Mouse (Mus musculus) embryonic facial prominence, embryonic 12.5 days (tissue): ENCODE measurements at regions not wholly inside any gene's neighbourhood (a gene's known extent, or its start where the extent isn't known, plus 50 kb on each side); places are given as distances from the start of the nearest gene placed in this dataset.
"Not testable (repeated sequence)": the region's sequence is repeated elsewhere in the genome, so short reads cannot be mapped to it uniquely, and the experiment has no call there.

ENCODE experiments used
- ATAC-seq: fragments of 200-750 bp; cut with Nextera tagmentation; 2 replicates; pipeline ENCODE4 v1.8.0; 2017; ENCODE audit not compliant: insufficient number of reproducible peaks, insufficient read depth, low FRiP score, low TSS enrichment
- H3K27ac ChIP-seq: fragments of 300-500 bp; sonication (generic); 2 replicates; pipeline ENCODE4 v1.5.1; 2016; ENCODE audit warnings: mild to moderate bottlenecking
- H3K27me3 ChIP-seq: fragments of 300-500 bp; sonication (generic); 2 replicates; pipeline ENCODE4 v1.6.1; 2016; ENCODE audit warnings: mild to moderate bottlenecking, moderate library complexity
- H3K36me3 ChIP-seq: fragments of 300-500 bp; sonication (generic); 2 replicates; pipeline ENCODE4 v1.6.1; 2016; ENCODE audit warnings: mild to moderate bottlenecking
- H3K4me1 ChIP-seq: fragments of 300-500 bp; sonication (generic); 2 replicates; pipeline ENCODE4 v1.6.1; 2016
- H3K4me2 ChIP-seq: fragments of 300-500 bp; sonication (generic); replicated peaks from 2 replicates; pipeline ENCODE4 v1.6.1; 2016; ENCODE audit warnings: mild to moderate bottlenecking, moderate library complexity
- H3K4me3 ChIP-seq: fragments of 300-500 bp; sonication (generic); 2 replicates; pipeline ENCODE4 v1.5.1; 2016; ENCODE audit warnings: mild to moderate bottlenecking
- H3K9ac ChIP-seq: fragments of 300-500 bp; sonication (generic); 2 replicates; pipeline ENCODE4 v1.6.1; 2016; ENCODE audit warnings: mild to moderate bottlenecking, moderate library complexity
- H3K9me3 ChIP-seq: fragments of 300-500 bp; sonication (generic); 2 replicates; pipeline ENCODE4 v1.6.1; 2016; ENCODE audit warnings: mild to moderate bottlenecking, moderate library complexity
- WGBS: fragments of 180-500 bp; shearing (Covaris S2); methylation state at CpG from one replicate; pipeline ENCODE4 v1.1.7; 2016; 5-methylcytosine and 5-hydroxymethylcytosine counted together

- H3K4me3 ChIP-seq, result no peak overlapping the region
- no peaks in the 10 kb centered on the region for H3K4me1 ChIP-seq
- no peaks in the 10 kb centered on the region for H3K36me3 ChIP-seq
- 85% methylated on average over 3 of the region's 3 CpGs for WGBS
- no peak for ATAC-seq
- H3K9me3 ChIP-seq, result no peaks in the 10 kb centered on the region
- H3K9ac ChIP-seq, result no peak overlapping the region
- no peak overlapping the region for H3K4me2 ChIP-seq
- no peaks in the 10 kb centered on the region for H3K27me3 ChIP-seq
- H3K27ac ChIP-seq, result no peak overlapping the region
Measured at GRCm38 (mm10) chr12:64788761-64789160, 128.9 kb upstream of the Gm527 start.

- not testable (repeated sequence) for H3K9me3 ChIP-seq, H3K27ac ChIP-seq, H3K36me3 ChIP-seq, H3K4me2 ChIP-seq, ATAC-seq, H3K4me3 ChIP-seq, H3K27me3 ChIP-seq, H3K4me1 ChIP-seq, H3K9ac ChIP-seq
- 76% methylated on average over 2 of the region's 2 CpGs for WGBS
Measured at GRCm38 (mm10) chr12:64808492-64808891, 109.2 kb upstream of the Gm527 start.

- Histone ChIP-seq H3K9ac (no peak overlapping the region), H3K27ac (no peak overlapping the region), H3K36me3 (no peaks in the 10 kb centered on the region), H3K4me3 (no peak overlapping the region), H3K4me1 (0 out of 2 replicates have a peak, but pooled peaks cover 3% of the 10 kb centered on the region), H3K9me3 (no peaks in the 10 kb centered on the region), H3K27me3 (no peaks in the 10 kb centered on the region), H3K4me2 (no peak overlapping the region)
- ATAC-seq, result no peak
- 45% methylated on average over 1 of the region's 1 CpGs for WGBS
Measured at GRCm38 (mm10) chr12:64810081-64810480, 107.6 kb upstream of the Gm527 start.

GRCm38 (mm10) chr12:64815871-64816270 is 101.8 kb upstream of the Gm527 start:
- H3K27ac ChIP-seq, result no peak overlapping the region
- no peaks in the 10 kb centered on the region for H3K9me3 ChIP-seq
- no peak for ATAC-seq
- H3K36me3 ChIP-seq, result no peaks in the 10 kb centered on the region
- 0 out of 2 replicates have a peak, but pooled peaks cover 3% of the 10 kb centered on the region for H3K4me1 ChIP-seq
- no peaks in the 10 kb centered on the region for H3K27me3 ChIP-seq
- H3K9ac ChIP-seq, result no peak overlapping the region
- WGBS, result 78% methylated on average over 6 of the region's 6 CpGs
- H3K4me3 ChIP-seq, result no peak overlapping the region
- no peak overlapping the region for H3K4me2 ChIP-seq

GRCm38 (mm10) chr12:64817056-64817810 is 100.5 kb upstream of the Gm527 start:
- Histone ChIP-seq H3K36me3 (no peaks in the 10 kb centered on the region), H3K27me3 (no peaks in the 10 kb centered on the region), H3K27ac (no peak overlapping the region), H3K4me1 (0 out of 2 replicates have a peak, but pooled peaks cover 3% of the 10 kb centered on the region), H3K9me3 (no peaks in the 10 kb centered on the region), H3K4me3 (no peak overlapping the region), H3K4me2 (no peak overlapping the region), H3K9ac (no peak overlapping the region)
- WGBS, result 58% methylated on average over 9 of the region's 9 CpGs
- ATAC-seq, result no peak

- Histone ChIP-seq H3K4me1 (no peaks in the 10 kb centered on the region), H3K36me3 (no peaks in the 10 kb centered on the region), H3K9ac (no peak overlapping the region), H3K9me3 (no peaks in the 10 kb centered on the region), H3K4me3 (no peak overlapping the region), H3K4me2 (no peak overlapping the region), H3K27ac (no peak overlapping the region), H3K27me3 (no peaks in the 10 kb centered on the region)
- 83% methylated on average over 5 of the region's 5 CpGs for WGBS
- ATAC-seq, result no peak
Measured at GRCm38 (mm10) chr12:64820722-64821121, 97.0 kb upstream of the Gm527 start.

GRCm38 (mm10) chr12:64829662-64830249 is 88.0 kb upstream of the Gm527 start:
- Histone ChIP-seq H3K27me3 (no peaks in the 10 kb centered on the region), H3K27ac (no peak overlapping the region), H3K4me1 (no peaks in the 10 kb centered on the region), H3K36me3 (no peaks in the 10 kb centered on the region), H3K4me2 (no peak overlapping the region), H3K9ac (no peak overlapping the region), H3K9me3 (no peaks in the 10 kb centered on the region), H3K4me3 (no peak overlapping the region)
- 15% methylated on average over 1 of the region's 1 CpGs for WGBS
- ATAC-seq, result no peak

GRCm38 (mm10) chr12:64832313-64833151 is 85.2 kb upstream of the Gm527 start:
- peak; percentile 82; the same call in 1 of the 2 replicates for ATAC-seq

GRCm38 (mm10) chr12:64857709-64858108 is 60.0 kb upstream of the Gm527 start:
- Histone ChIP-seq H3K4me3 (no peak overlapping the region), H3K27ac (no peak overlapping the region), H3K9me3 (no peaks in the 10 kb centered on the region), H3K27me3 (no peaks in the 10 kb centered on the region), H3K9ac (no peak overlapping the region), H3K4me1 (no peaks in the 10 kb centered on the region), H3K36me3 (no peaks in the 10 kb centered on the region), H3K4me2 (no peak overlapping the region)
- ATAC-seq, result no peak

More at GRCm38 (mm10) chr12:64832313-64833151, 85.2 kb upstream of the Gm527 start:
- no peaks in the 10 kb centered on the region for H3K9me3 ChIP-seq
- whole genome bisulfite sequencing, result 44% methylated on average over 9 of the region's 9 CpGs
- no peak overlapping the region for H3K4me3 ChIP-seq
- no peaks in the 10 kb centered on the region for H3K36me3 ChIP-seq
- no peaks in the 10 kb centered on the region for H3K27me3 ChIP-seq
- H3K4me2 ChIP-seq, result no peak overlapping the region
- no peak overlapping the region for H3K9ac ChIP-seq
- no peaks in the 10 kb centered on the region for H3K4me1 ChIP-seq
- H3K27ac ChIP-seq, result no peak overlapping the region
